Mouse (Mus musculus): ENCODE measurements around the gene Glo1. TPM values are rescaled to one million over a fixed set of nuclear protein-coding genes. Genes with fewer than 3 reads are reported as not detected.

Glo1 gene
- polyA plus RNA-seq, 2 experiments = 98.1 to 280 TPM

- Histone ChIP-seq H3K4me1 (replicated peaks; ENCODE audit: control insufficient read depth in 2 of 2, insufficient read depth in 2 of 2, low read length in 1 of 2) (peaks cover 5 to 20% of the 10 kb centered on the region in 2 experiments), H3K27ac (peak within 1 kb of the TSS; percentile 33), H3K4me2 (ENCODE audit: low read depth) (peak within 1 kb of the TSS; percentile 90), H3K27me3 (ENCODE audit: control insufficient read depth, insufficient read depth, low read length) (no peaks in the 10 kb centered on the region), H3K4me3 (ENCODE audit: insufficient read depth in 1 of 2, low read depth in 2 of 2, low read length in 2 of 2) (peak within 1 kb of the TSS; percentile 73 to 83), H3K36me3 (replicated peaks; ENCODE audit: control insufficient read depth, insufficient read depth, low read depth) (no peaks in the 10 kb centered on the region), H3K9ac (replicated peaks) (peak within 1 kb of the TSS; percentile 67), H3K9me3 (ENCODE audit: control insufficient read depth, low read length) (no peaks in the 10 kb centered on the region)
- TF ChIP-seq EP300 (IDR thresholded peaks at IDR 0.05; ENCODE audit: low read depth) (no peak), CTCF (IDR thresholded peaks at IDR 0.05; ENCODE audit: low read depth) (no peak)
- peak; percentile 70 to 85 (median 72) for DNase-seq (ENCODE audit: low read depth in 3 of 3, low spot score in 3 of 3)
- peak; percentile 91 for ATAC-seq (ENCODE audit: insufficient read depth)
- WGBS (ENCODE audit: insufficient replicate concordance) = under 1% methylated on average over 79 of the region's 94 CpGs
Observed at GRCm38 (mm10) chr17:30575941-30576773, 50.5 kb downstream of the Glo1 start, which contains the start of gene Btbd9. Gene Btbd9, minus strand, starts transcription at chr17:30576488.

GRCm38 (mm10) chr17:30575121-30575904, 51.4 kb downstream of the Glo1 start:
- peak; percentile 7; the same call in 1 of the 2 replicates for ATAC-seq (ENCODE audit: insufficient read depth)
- no peak for TF ChIP-seq CTCF (IDR thresholded peaks at IDR 0.05; ENCODE audit: low read depth)
- peak in 2 of 3 experiments; percentile 6 to 24 for DNase-seq (ENCODE audit: low read depth in 3 of 3, low spot score in 3 of 3)

GRCm38 (mm10) chr17:30574783-30575075, 51.9 kb downstream of the Glo1 start:
- Histone ChIP-seq H3K9ac (replicated peaks) (no peak overlapping the region), H3K4me3 (ENCODE audit: insufficient read depth in 1 of 2, low read depth in 2 of 2, low read length in 2 of 2) (peak overlapping the region in 1 of 2 experiments; percentile 73; a peak in 2 of 4 replicates), H3K27ac (no peak overlapping the region)

More at GRCm38 (mm10) chr17:30575121-30575904, 51.4 kb downstream of the Glo1 start:
- H3K27ac ChIP-seq = no peak overlapping the region
- 3% methylated on average over 35 of the region's 35 CpGs for whole genome bisulfite sequencing (ENCODE audit: insufficient replicate concordance)
- no peaks in the 10 kb centered on the region for H3K27me3 ChIP-seq (ENCODE audit: control insufficient read depth, insufficient read depth, low read length)
- peak overlapping the region; percentile 67 for H3K9ac ChIP-seq (replicated peaks)
- no peaks in the 10 kb centered on the region for H3K36me3 ChIP-seq (replicated peaks; ENCODE audit: control insufficient read depth, insufficient read depth, low read depth)
- peak overlapping the region; percentile 90 for H3K4me2 ChIP-seq (ENCODE audit: low read depth)
- no peaks in the 10 kb centered on the region for H3K9me3 ChIP-seq (ENCODE audit: control insufficient read depth, low read length)
- H3K4me3 ChIP-seq (ENCODE audit: insufficient read depth in 1 of 2, low read depth in 2 of 2, low read length in 2 of 2) = peak overlapping the region; percentile 73 to 83
- H3K4me1 ChIP-seq (replicated peaks; ENCODE audit: control insufficient read depth in 2 of 2, insufficient read depth in 2 of 2, low read length in 1 of 2) = peaks cover 5 to 24% of the 10 kb centered on the region in 2 experiments

GRCm38 (mm10) chr17:30573990-30574782, 52.5 kb downstream of the Glo1 start:
- 49% methylated on average over 8 of the region's 8 CpGs for WGBS (ENCODE audit: insufficient replicate concordance)
- no peaks in the 10 kb centered on the region for H3K9me3 ChIP-seq (ENCODE audit: control insufficient read depth, low read length)
- DNase-seq (ENCODE audit: low read depth in 3 of 3, low spot score in 3 of 3) (no peak), ATAC-seq (ENCODE audit: insufficient read depth) (no peak)
- TF ChIP-seq EP300 (IDR thresholded peaks at IDR 0.05; ENCODE audit: low read depth) = no peak
- TF ChIP-seq CTCF (IDR thresholded peaks at IDR 0.05; ENCODE audit: low read depth) = no peak
- no peaks in the 10 kb centered on the region for H3K27me3 ChIP-seq (ENCODE audit: control insufficient read depth, insufficient read depth, low read length)
- no peaks in the 10 kb centered on the region for H3K36me3 ChIP-seq (replicated peaks; ENCODE audit: control insufficient read depth, insufficient read depth, low read depth)
- H3K9ac ChIP-seq (replicated peaks) = no peak overlapping the region
- H3K4me1 ChIP-seq (replicated peaks; ENCODE audit: control insufficient read depth in 2 of 2, insufficient read depth in 2 of 2, low read length in 1 of 2) = peaks cover 8 to 29% of the 10 kb centered on the region in 2 experiments
- H3K4me3 ChIP-seq (ENCODE audit: insufficient read depth in 1 of 2, low read depth in 2 of 2, low read length in 2 of 2) = no peak overlapping the region
- H3K4me2 ChIP-seq (ENCODE audit: low read depth) = peak overlapping the region; percentile 90
- H3K27ac ChIP-seq = no peak overlapping the region

More at GRCm38 (mm10) chr17:30574783-30575075, 51.9 kb downstream of the Glo1 start:
- ATAC-seq (ENCODE audit: insufficient read depth) = no peak
- Histone ChIP-seq H3K9me3 (ENCODE audit: control insufficient read depth, low read length) (no peaks in the 10 kb centered on the region), H3K36me3 (replicated peaks; ENCODE audit: control insufficient read depth, insufficient read depth, low read depth) (no peaks in the 10 kb centered on the region), H3K4me1 (replicated peaks; ENCODE audit: control insufficient read depth in 2 of 2, insufficient read depth in 2 of 2, low read length in 1 of 2) (peaks cover 5 to 29% of the 10 kb centered on the region in 2 experiments), H3K4me2 (ENCODE audit: low read depth) (peak overlapping the region; percentile 90), H3K27me3 (ENCODE audit: control insufficient read depth, insufficient read depth, low read length) (no peaks in the 10 kb centered on the region)
- WGBS (ENCODE audit: insufficient replicate concordance) = 18% methylated on average over 8 of the region's 8 CpGs
- DNase-seq (ENCODE audit: low read depth in 3 of 3, low spot score in 3 of 3) = no peak
- TF ChIP-seq EP300 (IDR thresholded peaks at IDR 0.05; ENCODE audit: low read depth) (no peak), CTCF (IDR thresholded peaks at IDR 0.05; ENCODE audit: low read depth) (no peak)
